ENCODE assay signal across 14 mouse cellular contexts in the genomic region with DNA sequence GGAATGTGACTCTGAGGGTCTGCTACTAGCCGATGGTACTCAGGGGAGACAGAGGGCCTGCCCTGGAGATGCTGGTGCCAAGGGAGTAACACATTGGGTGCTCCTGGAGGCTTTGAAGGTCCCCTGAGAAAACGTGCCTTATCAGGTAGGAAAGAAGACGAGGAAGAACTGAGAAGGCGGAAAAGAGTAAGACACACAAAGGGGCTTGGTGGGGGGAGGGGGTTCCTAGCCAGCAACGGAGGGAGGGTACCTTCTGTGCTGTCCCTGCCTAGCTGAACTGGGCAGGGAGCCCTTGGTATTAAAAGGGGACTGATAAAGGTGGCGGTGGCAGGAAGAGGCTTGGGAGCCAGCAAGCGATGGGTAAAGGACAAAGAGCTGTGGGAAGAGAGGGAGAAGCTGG. TPM values are rescaled to one million over a fixed set of nuclear protein-coding genes. Genes with fewer than 3 reads are reported as not detected.
A peak's percentile ranks its signal among the peaks of the same experiment; 100 is the strongest.
DNase-seq lines count a peak whose midpoint lies in the region; ATAC-seq and TF ChIP-seq lines count a peak whose summit lies in the region.
"Had no signal": no experiment of that assay in that cellular context is flagged by ENCODE, and none has a peak within 500 bp of the region (broad histone marks: within the 10 kb centered on the region; RNA-seq: fewer than 3 reads in every experiment).

No protein-coding gene starts in this region.

- WGBS in lung, embryonic 15.5 days = 38% methylated on average over 7 of the region's 7 CpGs
- WGBS in heart, embryonic 15.5 days = 32% methylated on average over 7 of the region's 7 CpGs
- WGBS in small intestine, adult 2 months = 53% methylated on average over 7 of the region's 7 CpGs

- peak overlapping the region; percentile 44 for H3K9ac ChIP-seq in lung, embryonic 15.5 days
- H3K9ac ChIP-seq in heart, embryonic 15.5 days = peak overlapping the region; percentile 46
- H3K9ac ChIP-seq: liver, embryonic 14.5 days; midbrain, embryonic 15.5 days had no signal

- intact Hi-C loops in left cerebral cortex, postnatal 25 days (cut with DNase I) = no loop called here

- peak overlapping the region; percentile 38 for H3K4me3 ChIP-seq in lung, embryonic 15.5 days
- H3K4me3 ChIP-seq in heart, embryonic 15.5 days = peak overlapping the region; percentile 35
- peak overlapping the region; percentile 57 for H3K4me3 ChIP-seq in small intestine, adult 2 months (ENCODE audit: low read depth, low read length)
- H3K4me3 ChIP-seq: midbrain, embryonic 15.5 days had no signal

- peak overlapping the region; percentile 89 for H3K27ac ChIP-seq in lung, embryonic 15.5 days
- peak overlapping the region; percentile 96 for H3K27ac ChIP-seq in heart, embryonic 15.5 days
- H3K27ac ChIP-seq in small intestine, adult 2 months (ENCODE audit: insufficient read depth, low read depth, low read length) = peak overlapping the region; percentile 62
- H3K27ac ChIP-seq: liver, embryonic 14.5 days; midbrain, embryonic 15.5 days had no signal

- no peak for TF ChIP-seq CTCF in small intestine, adult 2 months (IDR thresholded peaks at IDR 0.05; ENCODE audit: extremely low read depth, insufficient read length, insufficient replicate concordance, low read depth, low read length)

- H3K4me2 ChIP-seq in lung, embryonic 15.5 days = peak overlapping the region; percentile 54
- H3K4me2 ChIP-seq in heart, embryonic 15.5 days = peak overlapping the region; percentile 45
- H3K4me2 ChIP-seq: midbrain, embryonic 15.5 days had no signal

- peaks cover 47% of the 10 kb centered on the region for H3K4me1 ChIP-seq in lung, embryonic 15.5 days
- H3K4me1 ChIP-seq in heart, embryonic 15.5 days (replicated peaks) = peaks cover 80% of the 10 kb centered on the region
- no peaks in the 10 kb centered on the region; the same call in 1 of the 2 replicates for H3K4me1 ChIP-seq in small intestine, adult 2 months (ENCODE audit: control insufficient read depth, insufficient read depth, insufficient read length, low read length)

- no peaks in the 10 kb centered on the region for H3K36me3 ChIP-seq in lung, embryonic 15.5 days
- no peaks in the 10 kb centered on the region for H3K36me3 ChIP-seq in heart, embryonic 15.5 days
- H3K36me3 ChIP-seq in small intestine, adult 2 months (ENCODE audit: control insufficient read depth, insufficient read depth, low read length) = no peaks in the 10 kb centered on the region
- H3K36me3 ChIP-seq: midbrain, embryonic 15.5 days had no signal

- no peaks in the 10 kb centered on the region for H3K9me3 ChIP-seq in lung, embryonic 15.5 days
- H3K9me3 ChIP-seq in heart, embryonic 15.5 days (replicated peaks) = no peaks in the 10 kb centered on the region
- H3K9me3 ChIP-seq: midbrain, embryonic 15.5 days had no signal

- no peak for ATAC-seq in lung, embryonic 15.5 days (ENCODE audit: borderline replicate concordance, extremely low read depth, low FRiP score, low TSS enrichment)
- ATAC-seq in heart, embryonic 15.5 days (replicated peaks; ENCODE audit: insufficient number of reproducible peaks, insufficient read depth, low FRiP score, low read depth) = no peak
- ATAC-seq: hindbrain, embryonic 16.5 days; midbrain, embryonic 15.5 days had no signal

- no peaks in the 10 kb centered on the region for H3K27me3 ChIP-seq in lung, embryonic 15.5 days
- no peaks in the 10 kb centered on the region for H3K27me3 ChIP-seq in heart, embryonic 15.5 days
- no peaks in the 10 kb centered on the region for H3K27me3 ChIP-seq in small intestine, adult 2 months (ENCODE audit: control insufficient read depth, insufficient read depth, low read length)
- H3K27me3 ChIP-seq: midbrain, embryonic 15.5 days had no signal

- no peak for TF ChIP-seq POLR2A in small intestine, adult 2 months (IDR thresholded peaks at IDR 0.05; ENCODE audit: low read depth, low read length)

- DNase-seq in gastrocnemius, postnatal 10 days = peak; percentile 8
- no peak for DNase-seq in gastrocnemius, postnatal 4 days (ENCODE audit: low spot score in 2 of 2)
- no peak for DNase-seq in lung, postnatal 25 days (ENCODE audit: low spot score)
- DNase-seq in left cerebral cortex, postnatal 25 days (ENCODE audit: low spot score in 2 of 2) = no peak
- no peak for DNase-seq in embryo, embryonic 11 days
- DNase-seq: adrenal gland, adult 8-10 months; thymus, postnatal 14 days had no signal

RNA-seq across cellular contexts. Expression of a gene that starts 15.0 kb away (rescaled TPM):
- total RNA-seq in gastrocnemius, postnatal 10 days (2021) = 10 to 100 TPM; 14.4 to 24.4 TPM
- total RNA-seq in gastrocnemius, postnatal 4 days (2021) = 10 to 100 TPM; 26.3 to 28.7 TPM
- 125 and 130 TPM in 2 replicates for polyA plus RNA-seq in lung, embryonic 15.5 days (2015; fragmentation: Nextera tagmentation; extraction: Ambion mirVana)
- 49.6 and 83.5 TPM in 2 replicates for polyA plus RNA-seq in heart, embryonic 15.5 days (2015; fragmentation: Nextera tagmentation; extraction: Ambion mirVana)
- 29.4 and 48.0 TPM in 2 replicates for polyA plus RNA-seq in small intestine, adult 2 months (2012; rRNA removed)
- 1 to 10 TPM; 5.2 to 5.4 TPM for total RNA-seq in left cerebral cortex, postnatal 25 days (2021)

RNA-seq across cellular contexts. Expression of a gene that starts 23.0 kb away (rescaled TPM):
- total RNA-seq in gastrocnemius, postnatal 10 days (2021) = over 10,000 TPM; 17,146 to 18,824 TPM
- over 10,000 TPM in 1 of 2 experiments, 1,000 to 10,000 TPM in 1; 9,881 to 10,830 TPM for total RNA-seq in gastrocnemius, postnatal 4 days (2021)
- polyA plus RNA-seq in lung, embryonic 15.5 days (2015; fragmentation: Nextera tagmentation; extraction: Ambion mirVana) = 2.5 and 5.1 TPM in 2 replicates
- 4.6 and 4.8 TPM in 2 replicates for polyA plus RNA-seq in heart, embryonic 15.5 days (2015; fragmentation: Nextera tagmentation; extraction: Ambion mirVana)
- 0.10 TPM in 1 of 2 replicates, not detected in the other for polyA plus RNA-seq in small intestine, adult 2 months (2012; rRNA removed)
- total RNA-seq in left cerebral cortex, postnatal 25 days (2021) = not detected

RNA-seq across cellular contexts. Expression of a gene that starts 34.0 kb away (rescaled TPM):
- total RNA-seq in gastrocnemius, postnatal 10 days (2021) = over 10,000 TPM; 11,296 to 12,937 TPM
- total RNA-seq in gastrocnemius, postnatal 4 days (2021) = 1,000 to 10,000 TPM; 7,757 to 8,026 TPM
- 2.4 and 7.4 TPM in 2 replicates for polyA plus RNA-seq in lung, embryonic 15.5 days (2015; fragmentation: Nextera tagmentation; extraction: Ambion mirVana)
- 16.8 and 16.9 TPM in 2 replicates for polyA plus RNA-seq in heart, embryonic 15.5 days (2015; fragmentation: Nextera tagmentation; extraction: Ambion mirVana)
- 0.35 and 2.9 TPM in 2 replicates for polyA plus RNA-seq in small intestine, adult 2 months (2012; rRNA removed)
- not detected for total RNA-seq in left cerebral cortex, postnatal 25 days (2021)

RNA-seq across cellular contexts. Expression of a gene that starts 41.0 kb away (rescaled TPM):
- total RNA-seq in gastrocnemius, postnatal 10 days (2021) = under 1 TPM in 1 of 2 experiments, not detected in 1; 0.36 TPM
- total RNA-seq in gastrocnemius, postnatal 4 days (2021) = not detected
- polyA plus RNA-seq in lung, embryonic 15.5 days (2015; fragmentation: Nextera tagmentation; extraction: Ambion mirVana) = 0.34 and 0.87 TPM in 2 replicates
- 0.48 and 1.7 TPM in 2 replicates for polyA plus RNA-seq in heart, embryonic 15.5 days (2015; fragmentation: Nextera tagmentation; extraction: Ambion mirVana)
- 1.4 and 66.8 TPM in 2 replicates for polyA plus RNA-seq in small intestine, adult 2 months (2012; rRNA removed)
- total RNA-seq in left cerebral cortex, postnatal 25 days (2021) = not detected
- polyA plus RNA-seq: frontal cortex, adult 2 months; hindbrain, embryonic 16.5 days; midbrain, embryonic 15.5 days had no signal

RNA-seq across cellular contexts. Expression of a gene that starts 56.8 kb away (rescaled TPM):
- 1 to 10 TPM; 6.4 to 7.2 TPM for total RNA-seq in gastrocnemius, postnatal 10 days (2021)
- total RNA-seq in gastrocnemius, postnatal 4 days (2021) = 1 to 10 TPM; 6.3 to 9.4 TPM
- polyA plus RNA-seq in lung, embryonic 15.5 days (2015; fragmentation: Nextera tagmentation; extraction: Ambion mirVana) = 22.8 and 28.3 TPM in 2 replicates
- polyA plus RNA-seq in heart, embryonic 15.5 days (2015; fragmentation: Nextera tagmentation; extraction: Ambion mirVana) = 17.0 and 18.7 TPM in 2 replicates
- polyA plus RNA-seq in small intestine, adult 2 months (2012; rRNA removed) = 4.8 and 10.5 TPM in 2 replicates
- 1 to 10 TPM; 3.3 to 6.9 TPM for total RNA-seq in left cerebral cortex, postnatal 25 days (2021)

Comparison
In these comparisons a context has a peak if more than half of its experiments do, and no peak if none do; other contexts are left out.
1. RNA of a gene that starts 23.0 kb away (total RNA-seq): 17,146 to 18,824 TPM in gastrocnemius, postnatal 10 days and 9,881 to 10,830 TPM in gastrocnemius, postnatal 4 days; not detected in left cerebral cortex, postnatal 25 days; every median in the first group is over 1,000 times any median in the second.
2. RNA of a gene that starts 34.0 kb away (total RNA-seq): 11,296 to 12,937 TPM in gastrocnemius, postnatal 10 days and 7,757 to 8,026 TPM in gastrocnemius, postnatal 4 days; not detected in left cerebral cortex, postnatal 25 days; every median in the first group is over 1,000 times any median in the second.
3. Peak in every context shown above with its lines, with median percentiles within 50 percentile points of each other: H3K27ac ChIP-seq and H3K4me3 ChIP-seq.